ENCODE assay signal across 20 mouse cellular contexts in genomic region chr13:40472683-40473082, GRCm38 (mm10).
"Had no signal": no experiment of that assay in that cellular context is flagged by ENCODE, and none has a peak within 500 bp of the region (broad histone marks: within the 10 kb centered on the region; RNA-seq: fewer than 3 reads in every experiment).

No protein-coding gene starts in this region.

- H3K36me3 ChIP-seq: midbrain, embryonic 10.5 days; midbrain, embryonic 12.5 days; neural tube, embryonic 13.5 days; neural tube, embryonic 15.5 days had no signal

- H3K4me1 ChIP-seq: midbrain, embryonic 10.5 days; midbrain, embryonic 12.5 days; neural tube, embryonic 13.5 days; neural tube, embryonic 15.5 days had no signal

- H3K4me3 ChIP-seq: midbrain, embryonic 10.5 days; midbrain, embryonic 12.5 days; myocyte; neural tube, embryonic 13.5 days; neural tube, embryonic 15.5 days had no signal

- ATAC-seq: midbrain, embryonic 16.5 days had no signal

- H3K4me2 ChIP-seq: lung, embryonic 14.5 days; midbrain, embryonic 12.5 days; neural tube, embryonic 13.5 days; neural tube, embryonic 15.5 days had no signal

- H3K27me3 ChIP-seq: midbrain, embryonic 12.5 days; neural tube, embryonic 13.5 days; neural tube, embryonic 15.5 days had no signal

- H3K9me3 ChIP-seq: midbrain, embryonic 10.5 days; midbrain, embryonic 12.5 days; neural tube, embryonic 13.5 days; neural tube, embryonic 15.5 days had no signal

- H3K9ac ChIP-seq: liver, embryonic 14.5 days; lung, embryonic 14.5 days; midbrain, embryonic 12.5 days; neural tube, embryonic 13.5 days; neural tube, embryonic 15.5 days had no signal

- H3K27ac ChIP-seq: liver, embryonic 14.5 days; midbrain, embryonic 10.5 days; midbrain, embryonic 12.5 days; neural tube, embryonic 13.5 days; neural tube, embryonic 15.5 days had no signal

- DNase-seq: lung, adult 18-20 months; lung, embryonic 14.5 days; lung, postnatal 10 days; lung, postnatal 4 days; midbrain, embryonic 14.5 days; retina, postnatal 1 day; right cerebral cortex, adult 18-20 months; right cerebral cortex, postnatal 25 days; right cerebral cortex, postnatal 4 days; spleen, adult 18-20 months; thymus, adult 18-20 months; thymus, postnatal 14 days; thymus, postnatal 36 days had no signal
